Mouse (Mus musculus) embryonic fibroblast, embryonic 13.5 days (primary cell): Measurements from ENCODE around the gene Itgb8.

ENCODE experiments used
- CTCF ChIP-seq: IDR thresholded peaks from 2 replicates; pipeline ENCODE4 v1.5.1; 2011; ENCODE audit warnings: mild to moderate bottlenecking, control low read depth, low read length, moderate library complexity, borderline replicate concordance; ENCODE audit not compliant: insufficient read depth
- POLR2A ChIP-seq: IDR thresholded peaks from 2 replicates; pipeline ENCODE4 v1.6.1; 2011; ENCODE audit warnings: low read depth, mild to moderate bottlenecking, control low read depth, low read length, moderate library complexity

- no peak for TF ChIP-seq CTCF
- no peak for TF ChIP-seq POLR2A
These were observed 62.6 kb downstream of the Itgb8 start for GRCm38 (mm10) chr12:119176017-119176416.
